Mouse (Mus musculus) G1E (cell line): ENCODE data around the gene Cfap157.

Experiments used
- CTCF ChIP-seq: IDR thresholded peaks from 2 replicates; pipeline ENCODE4 v1.5.1; 2012; ENCODE audit warnings: low read depth, low read length, inconsistent platforms, mixed read lengths
- GATA1 ChIP-seq: IDR thresholded peaks from 2 replicates; pipeline ENCODE4 v1.6.1; 2012; ENCODE audit warnings: borderline replicate concordance, low read length, inconsistent platforms, mixed read lengths
- POLR2AphosphoS5 ChIP-seq: IDR thresholded peaks from 2 replicates; pipeline ENCODE4 v1.6.1; 2012; ENCODE audit warnings: low read depth, low read length, inconsistent platforms; ENCODE audit not compliant: insufficient replicate concordance
- TAL1 ChIP-seq: conservative IDR thresholded peaks from 2 replicates; pipeline ENCODE4 v1.6.1; 2012; ENCODE audit warnings: low read depth, low read length, inconsistent platforms, mixed read lengths

GRCm38 (mm10) chr2:32730854-32731253, 53.4 kb downstream of the Cfap157 start:
- no peak for TF ChIP-seq CTCF
- no peak for TF ChIP-seq GATA1
- no peak for TF ChIP-seq TAL1
- no peak for TF ChIP-seq POLR2AphosphoS5
